Mouse (Mus musculus): Measurements from ENCODE around the gene Chrnb1.

Gene Chrnb1

GRCm38 (mm10) chr11:69803786-69804651 is 8.3 kb upstream of the Chrnb1 start:
- peak; percentile 50 to 65 for DNase-seq

- DNase-seq, result peak in 1 of 2 experiments; percentile 31
Observed at GRCm38 (mm10) chr11:69803328-69803727, 7.6 kb upstream of the Chrnb1 start.

- DNase-seq, result peak; percentile 58 to 64
Observed at GRCm38 (mm10) chr11:69802648-69803105, 6.9 kb upstream of the Chrnb1 start.

- DNase-seq, result peak in 1 of 2 experiments; percentile 19
Observed at GRCm38 (mm10) chr11:69801379-69801977, 5.7 kb upstream of the Chrnb1 start, which contains the start of gene Fgf11. TSS of gene Fgf11 (minus strand) at chr11:69801857.

GRCm38 (mm10) chr11:69800392-69801197 is 4.9 kb upstream of the Chrnb1 start:
- DNase-seq, result peak in 1 of 2 experiments; percentile 35

GRCm38 (mm10) chr11:69800138-69800391 is 4.3 kb upstream of the Chrnb1 start:
- peak in 1 of 2 experiments; percentile 30 for DNase-seq

- DNase-seq, result no peak
Observed at GRCm38 (mm10) chr11:69799394-69800137, 3.8 kb upstream of the Chrnb1 start.

- no peak for DNase-seq
Observed at GRCm38 (mm10) chr11:69797924-69798323, 2.2 kb upstream of the Chrnb1 start.

GRCm38 (mm10) chr11:69795983-69796435 is 266 bp upstream of the Chrnb1 start:
- no peak for DNase-seq

GRCm38 (mm10) chr11:69793429-69793828 is 2.3 kb downstream of the Chrnb1 start:
- DNase-seq, result no peak

GRCm38 (mm10) chr11:69791420-69791819 is 4.3 kb downstream of the Chrnb1 start:
- DNase-seq, result no peak

GRCm38 (mm10) chr11:69789431-69789830 is 6.3 kb downstream of the Chrnb1 start:
- no peak for DNase-seq

GRCm38 (mm10) chr11:69787306-69787705 is 8.4 kb downstream of the Chrnb1 start:
- no peak for DNase-seq

- DNase-seq, result no peak
Observed at GRCm38 (mm10) chr11:69784793-69785272, 10.9 kb downstream of the Chrnb1 start.

- no peak for DNase-seq
Observed at GRCm38 (mm10) chr11:69781828-69782227, 13.9 kb downstream of the Chrnb1 start.

GRCm38 (mm10) chr11:69778985-69779384 is 16.8 kb downstream of the Chrnb1 start:
- DNase-seq, result no peak

GRCm38 (mm10) chr11:69778258-69778982 is 17.3 kb downstream of the Chrnb1 start:
- peak; percentile 51 to 62 for DNase-seq

- no peak for DNase-seq
Observed at GRCm38 (mm10) chr11:69777504-69778257, 18.1 kb downstream of the Chrnb1 start.

- DNase-seq, result no peak
Observed at GRCm38 (mm10) chr11:69776488-69776887, 19.3 kb downstream of the Chrnb1 start.

GRCm38 (mm10) chr11:69775716-69776115 is 20.0 kb downstream of the Chrnb1 start:
- peak; percentile 35 to 39 for DNase-seq

- DNase-seq, result no peak
Observed at GRCm38 (mm10) chr11:69774961-69775360, 20.8 kb downstream of the Chrnb1 start.

Measured in cerebellum, adult 18-20 months (tissue).